Mouse (Mus musculus): ENCODE results near the gene Ccdc159.
A peak's percentile ranks its signal among the peaks of the same experiment; 100 is the strongest.

DNA sequence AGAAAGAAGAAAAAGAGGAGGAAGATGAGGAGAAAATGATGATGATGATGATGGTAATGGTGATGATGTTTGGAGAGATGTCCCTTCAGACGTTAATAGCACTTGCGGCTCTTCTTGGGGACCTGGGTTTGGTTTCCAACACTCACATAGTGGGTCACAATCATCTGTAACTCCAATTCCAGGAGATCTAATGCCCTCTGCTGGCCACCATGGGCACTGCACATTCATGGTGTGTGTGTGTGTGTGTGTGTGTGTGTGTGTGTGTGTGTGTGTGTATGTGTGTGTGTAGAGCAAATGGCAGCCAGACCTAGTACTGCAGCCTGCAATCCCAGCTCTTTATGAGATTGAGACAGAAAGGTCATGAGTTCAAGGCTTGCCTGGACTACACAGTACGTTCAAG lies 24.7 kb downstream of the Ccdc159 start:
- TF ChIP-seq CTCF (IDR thresholded peaks at IDR 0.05; ENCODE audit: control insufficient read depth, insufficient read depth, low read length) = peak; percentile 45
- no peak for TF ChIP-seq POLR2A (IDR thresholded peaks at IDR 0.05; ENCODE audit: borderline replicate concordance, control insufficient read depth, low read depth, low read length)
